Mouse (Mus musculus) embryo, embryonic 11 days (tissue): ENCODE results near the gene Olfr1301.

Experiments used
- DNase-seq: peaks from one replicate; pipeline ENCODE4 v3.0.0-alpha.2; 2015

Olfr1301 gene

GRCm38 (mm10) chr2:111750706-111751105 lies at the start of gene Olfr1301:
TSS of gene Olfr1301 (plus strand) at chr2:111751006.
- no peak for DNase-seq

GRCm38 (mm10) chr2:111726739-111727138 lies 24.1 kb upstream of the Olfr1301 start:
- no peak for DNase-seq

DNA sequence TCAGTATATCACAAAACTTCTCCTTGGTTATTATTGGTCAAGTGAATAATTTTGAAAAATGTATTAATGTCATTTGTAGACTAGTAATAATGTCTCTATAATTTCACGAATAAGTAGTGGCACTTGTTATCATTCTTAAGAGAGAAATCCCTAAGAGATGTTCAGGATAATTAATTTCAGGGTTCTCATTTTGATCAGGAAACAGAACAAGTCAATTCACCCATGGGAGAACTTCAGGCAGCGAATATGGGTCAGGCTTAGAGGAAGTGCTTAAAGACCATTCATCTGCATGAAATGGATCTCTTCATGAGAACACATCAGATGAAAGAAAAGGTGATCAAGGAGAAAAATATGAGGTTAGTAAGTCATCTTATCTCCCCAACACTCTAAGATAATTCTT lies 26.3 kb downstream of the Olfr1301 start, which contains the start of gene Olfr1302:
Gene Olfr1302, plus strand, starts transcription at position 301 of the 400 bp plus-strand sequence.
- no peak for DNase-seq
